Mouse (Mus musculus) erythroblast, embryonic 14.5 days (primary cell): Measurements from ENCODE around the gene Prcc. TPM values are rescaled to one million over a fixed set of nuclear protein-coding genes. Genes with fewer than 3 reads are reported as not detected.
A peak's percentile ranks its signal among the peaks of the same experiment; 100 is the strongest.

ENCODE experiments used
- H3K27me3 ChIP-seq: 2 replicates; pipeline ENCODE4 v1.6.1; 2012; ENCODE audit warnings: inconsistent platforms; ENCODE audit not compliant: control insufficient read depth
- H3K36me3 ChIP-seq: 2 replicates; pipeline ENCODE4 v1.6.1; 2012; ENCODE audit warnings: mild to moderate bottlenecking, inconsistent platforms; ENCODE audit not compliant: control insufficient read depth
- H3K4me1 ChIP-seq: 2 replicates; pipeline ENCODE4 v1.6.1; 2012; ENCODE audit warnings: inconsistent platforms; ENCODE audit not compliant: control insufficient read depth
- H3K4me3 ChIP-seq: replicated peaks from 2 replicates; pipeline ENCODE3; 2012; ENCODE audit warnings: moderate library complexity, mild to moderate bottlenecking, inconsistent platforms
- H3K9me3 ChIP-seq: 2 replicates; pipeline ENCODE4 v1.6.1; 2012; ENCODE audit warnings: low read length, inconsistent platforms, mixed read lengths; ENCODE audit not compliant: control insufficient read depth
- GATA1 ChIP-seq: IDR thresholded peaks from 2 replicates; pipeline ENCODE4 v1.6.1; 2012; ENCODE audit warnings: low read length, inconsistent platforms, mixed read lengths
- TAL1 ChIP-seq: IDR thresholded peaks from 3 replicates; pipeline ENCODE4 v1.6.1; 2012; ENCODE audit warnings: low read length, inconsistent platforms, mixed read lengths
- polyA plus RNA-seq: library from polyadenylated mRNA; stranded (reverse); fragments of >175 nt; gene quantifications from 2 replicates; pipeline ENCODE4 v1.2.3, GENCODE M21; 2012

Prcc gene
- 11.4 and 11.7 TPM in 2 replicates for polyA plus RNA-seq

GRCm38 (mm10) chr3:87885281-87886003 is at the start of gene Prcc:
Prcc (minus strand) TSS chr3:87885608.
- peaks cover 37% of the 10 kb centered on the region for H3K4me1 ChIP-seq
- no peaks in the 10 kb centered on the region for H3K27me3 ChIP-seq
- TF ChIP-seq TAL1 (no peak), GATA1 (no peak)
- peaks cover 5% of the 10 kb centered on the region for H3K9me3 ChIP-seq
- H3K4me3 ChIP-seq = peak within 1 kb of the TSS; percentile 100
- H3K36me3 ChIP-seq = peaks cover 19% of the 10 kb centered on the region

- no peaks in the 10 kb centered on the region for H3K9me3 ChIP-seq
- TF ChIP-seq TAL1 (no peak), GATA1 (no peak)
- H3K36me3 ChIP-seq = peaks cover 85% of the 10 kb centered on the region
- no peak overlapping the region for H3K4me3 ChIP-seq
- no peaks in the 10 kb centered on the region for H3K27me3 ChIP-seq
- H3K4me1 ChIP-seq = peaks cover 46% of the 10 kb centered on the region
Measured at GRCm38 (mm10) chr3:87935201-87935600, 49.8 kb upstream of the Prcc start.

GRCm38 (mm10) chr3:87934501-87934900 is 49.1 kb upstream of the Prcc start:
- Histone ChIP-seq H3K27me3 (no peaks in the 10 kb centered on the region), H3K36me3 (peaks cover 78% of the 10 kb centered on the region), H3K4me3 (no peak overlapping the region), H3K9me3 (no peaks in the 10 kb centered on the region), H3K4me1 (peaks cover 49% of the 10 kb centered on the region)
- TF ChIP-seq GATA1 = no peak
- no peak for TF ChIP-seq TAL1

GRCm38 (mm10) chr3:87934026-87934425 is 48.6 kb upstream of the Prcc start:
- Histone ChIP-seq H3K36me3 (peaks cover 74% of the 10 kb centered on the region), H3K4me1 (peaks cover 54% of the 10 kb centered on the region), H3K27me3 (no peaks in the 10 kb centered on the region), H3K4me3 (no peak overlapping the region), H3K9me3 (no peaks in the 10 kb centered on the region)
- TF ChIP-seq TAL1 (no peak), GATA1 (no peak)

- Histone ChIP-seq H3K27me3 (no peaks in the 10 kb centered on the region), H3K4me1 (peaks cover 63% of the 10 kb centered on the region), H3K9me3 (no peaks in the 10 kb centered on the region), H3K4me3 (peak within 1 kb of the TSS; percentile 100), H3K36me3 (peaks cover 64% of the 10 kb centered on the region)
- no peak for TF ChIP-seq GATA1
- no peak for TF ChIP-seq TAL1
Measured at GRCm38 (mm10) chr3:87930078-87930795, 44.8 kb upstream of the Prcc start, which contains the start of the genes Isg20l2 and Rrnad1. Isg20l2 (plus strand) TSS chr3:87930314. Rrnad1 (minus strand) TSS chr3:87930717.

- Histone ChIP-seq H3K4me3 (peak overlapping the region; percentile 100), H3K27me3 (no peaks in the 10 kb centered on the region), H3K9me3 (no peaks in the 10 kb centered on the region), H3K36me3 (peaks cover 64% of the 10 kb centered on the region), H3K4me1 (peaks cover 58% of the 10 kb centered on the region)
- TF ChIP-seq TAL1 = no peak
- no peak for TF ChIP-seq GATA1
Measured at GRCm38 (mm10) chr3:87929341-87930077, 44.1 kb upstream of the Prcc start.

- peaks cover 44% of the 10 kb centered on the region for H3K4me1 ChIP-seq
- TF ChIP-seq TAL1 (no peak), GATA1 (no peak)
- no peaks in the 10 kb centered on the region for H3K9me3 ChIP-seq
- H3K4me3 ChIP-seq = no peak overlapping the region
- H3K36me3 ChIP-seq = peaks cover 67% of the 10 kb centered on the region
- H3K27me3 ChIP-seq = no peaks in the 10 kb centered on the region
Measured at GRCm38 (mm10) chr3:87927452-87927851, 42.0 kb upstream of the Prcc start.

GRCm38 (mm10) chr3:87924996-87925395 is 39.6 kb upstream of the Prcc start:
- Histone ChIP-seq H3K27me3 (no peaks in the 10 kb centered on the region), H3K4me1 (peaks cover 38% of the 10 kb centered on the region), H3K36me3 (peaks cover 69% of the 10 kb centered on the region), H3K9me3 (no peaks in the 10 kb centered on the region), H3K4me3 (no peak overlapping the region)
- TF ChIP-seq GATA1 = no peak
